Mouse (Mus musculus): ENCODE measurements at regions not wholly inside any gene's neighbourhood (a gene's known extent, or its start where the extent isn't known, plus 50 kb on each side); places are given as distances from the start of the nearest gene placed in this dataset.

DNA sequence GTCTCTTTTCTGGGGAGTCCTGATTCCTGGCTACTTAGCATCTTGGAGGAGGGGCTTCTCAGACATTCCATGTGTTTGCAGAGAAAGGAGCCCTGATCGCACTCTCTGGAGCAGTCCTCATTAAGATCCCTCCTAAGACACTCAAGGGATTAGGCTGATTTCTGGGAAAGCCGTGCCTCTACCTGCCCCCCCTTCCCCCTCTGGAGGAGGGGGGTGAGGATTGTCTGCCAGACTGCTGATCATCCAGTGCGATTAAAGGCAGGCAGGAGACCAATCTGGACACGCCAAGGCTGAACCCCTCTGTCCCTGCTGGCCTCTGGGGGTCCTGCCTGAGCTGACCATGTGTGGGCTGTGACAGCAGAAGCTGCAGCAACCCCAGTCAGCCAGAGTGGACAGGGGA, 65.4 kb downstream of the Vegfa start:
- no peak for ATAC-seq (ENCODE audit: low read depth)
- no peaks in the 10 kb centered on the region for H3K36me3 ChIP-seq (ENCODE audit: control insufficient read depth, insufficient read depth, low read length)
- WGBS, result 45% methylated on average over 4 of the region's 4 CpGs

DNA sequence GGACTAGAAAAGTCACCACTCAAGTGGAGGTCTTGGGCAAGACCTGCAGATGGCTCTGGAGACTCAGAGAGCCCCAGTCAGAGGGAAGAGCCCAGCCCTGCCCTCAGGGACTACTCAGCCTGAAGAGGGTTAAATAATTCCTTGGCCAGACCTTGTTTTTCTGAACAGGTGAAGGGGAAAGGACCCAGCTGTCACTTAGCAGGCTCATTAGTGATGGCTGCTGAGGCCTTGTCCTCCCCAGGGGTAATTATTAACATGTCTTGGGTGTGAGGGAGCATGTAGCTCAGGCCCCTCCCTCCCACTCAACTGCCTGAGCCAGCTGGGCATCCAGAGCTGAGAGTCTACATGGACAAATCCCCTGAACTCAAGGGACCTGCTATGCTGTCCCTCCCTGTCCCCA, 68.1 kb downstream of the Vegfa start:
- H3K9me3 ChIP-seq (ENCODE audit: control insufficient read depth, low read length), result no peaks in the 10 kb centered on the region
- ATAC-seq (ENCODE audit: low read depth), result no peak
- H3K36me3 ChIP-seq (ENCODE audit: control insufficient read depth, insufficient read depth, low read length), result no peaks in the 10 kb centered on the region
- no peak overlapping the region for H3K4me3 ChIP-seq (ENCODE audit: low read depth, low read length)
- no peaks in the 10 kb centered on the region for H3K4me1 ChIP-seq (ENCODE audit: control insufficient read depth, insufficient read depth, low read length)
- H3K27ac ChIP-seq (ENCODE audit: low read depth, low read length), result no peak overlapping the region
- no peak overlapping the region for H3K9ac ChIP-seq (replicated peaks; ENCODE audit: low read depth, low read length)
- H3K4me2 ChIP-seq (ENCODE audit: low read depth, low read length), result no peak overlapping the region
- no peaks in the 10 kb centered on the region for H3K27me3 ChIP-seq (ENCODE audit: control insufficient read depth, insufficient read depth, low read length)

More for the DNA sequence above, 65.4 kb downstream of the Vegfa start:
- Histone ChIP-seq H3K4me2 (ENCODE audit: low read depth, low read length) (no peak overlapping the region), H3K4me3 (ENCODE audit: low read depth, low read length) (no peak overlapping the region), H3K9me3 (ENCODE audit: control insufficient read depth, low read length) (no peaks in the 10 kb centered on the region), H3K4me1 (ENCODE audit: control insufficient read depth, insufficient read depth, low read length) (no peaks in the 10 kb centered on the region), H3K27ac (ENCODE audit: low read depth, low read length) (no peak overlapping the region), H3K9ac (replicated peaks; ENCODE audit: low read depth, low read length) (no peak overlapping the region), H3K27me3 (ENCODE audit: control insufficient read depth, insufficient read depth, low read length) (no peaks in the 10 kb centered on the region)

DNA sequence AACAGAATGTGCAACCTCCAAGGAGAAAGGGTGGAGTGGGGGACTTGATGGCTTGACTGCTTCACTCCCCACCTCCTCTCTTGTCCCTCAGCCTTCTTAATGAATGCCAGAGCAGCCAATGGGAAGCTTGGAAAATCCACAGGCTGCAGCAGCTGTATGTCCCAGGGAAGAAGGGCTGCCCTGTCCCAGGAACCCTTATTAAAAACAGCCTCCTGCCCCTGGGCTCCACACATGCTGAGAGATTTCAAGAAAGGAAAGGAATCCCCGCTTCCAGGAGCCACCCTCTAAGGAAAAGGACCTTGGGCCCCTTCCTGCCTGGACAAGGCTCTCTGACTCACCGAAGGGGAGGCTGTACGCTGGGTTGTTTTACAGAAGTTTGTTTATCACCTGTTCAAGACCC, 68.8 kb downstream of the Vegfa start:
- H3K27ac ChIP-seq (ENCODE audit: low read depth, low read length), result no peak overlapping the region
- H3K4me1 ChIP-seq (ENCODE audit: control insufficient read depth, insufficient read depth, low read length), result no peaks in the 10 kb centered on the region
- no peak overlapping the region for H3K9ac ChIP-seq (replicated peaks; ENCODE audit: low read depth, low read length)
- H3K4me3 ChIP-seq (ENCODE audit: low read depth, low read length), result no peak overlapping the region
- no peaks in the 10 kb centered on the region for H3K9me3 ChIP-seq (ENCODE audit: control insufficient read depth, low read length)
- no peaks in the 10 kb centered on the region for H3K27me3 ChIP-seq (ENCODE audit: control insufficient read depth, insufficient read depth, low read length)
- no peaks in the 10 kb centered on the region for H3K36me3 ChIP-seq (ENCODE audit: control insufficient read depth, insufficient read depth, low read length)
- no peak for ATAC-seq (ENCODE audit: low read depth)
- 69% methylated on average over 3 of the region's 3 CpGs for WGBS
- no peak overlapping the region for H3K4me2 ChIP-seq (ENCODE audit: low read depth, low read length)

DNA sequence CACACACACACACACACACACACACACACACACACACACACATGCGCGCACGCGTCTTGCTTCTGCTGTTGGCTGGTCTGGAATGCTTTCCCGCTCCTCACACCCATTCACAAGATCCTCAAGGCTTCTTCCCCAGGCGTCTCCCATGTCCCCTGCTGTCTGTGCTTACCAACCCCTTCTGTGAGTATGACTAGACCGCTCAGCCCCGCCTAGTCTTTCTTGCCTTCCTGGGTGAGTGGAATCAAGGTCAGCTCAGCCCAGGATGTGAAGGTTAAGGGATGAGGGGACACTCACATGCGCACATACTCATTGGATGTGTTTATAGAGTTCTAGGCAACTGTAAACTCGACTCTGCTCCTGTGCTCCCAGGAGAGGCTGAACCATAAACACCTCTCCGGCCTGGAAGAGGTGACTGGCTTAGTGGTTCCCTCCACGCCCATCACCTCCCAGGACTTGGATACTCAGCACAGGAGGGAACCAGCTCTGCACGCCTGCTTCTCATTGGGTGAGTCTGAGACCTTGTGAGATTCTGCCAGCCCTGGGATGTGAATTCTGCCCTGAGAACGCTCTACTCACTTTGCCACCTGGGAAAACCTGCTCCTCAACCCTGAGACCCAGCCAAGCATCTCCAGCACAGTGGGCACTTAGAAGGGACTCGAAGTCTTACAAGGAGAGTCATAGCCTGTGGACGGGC, 70.4 kb downstream of the Vegfa start:
- H3K4me2 ChIP-seq (ENCODE audit: low read depth, low read length), result no peak overlapping the region
- no peaks in the 10 kb centered on the region for H3K27me3 ChIP-seq (ENCODE audit: control insufficient read depth, insufficient read depth, low read length)
- H3K36me3 ChIP-seq (ENCODE audit: control insufficient read depth, insufficient read depth, low read length), result no peaks in the 10 kb centered on the region
- no peaks in the 10 kb centered on the region for H3K9me3 ChIP-seq (ENCODE audit: control insufficient read depth, low read length)
- ATAC-seq (ENCODE audit: low read depth), result no peak
- H3K4me1 ChIP-seq (ENCODE audit: control insufficient read depth, insufficient read depth, low read length), result no peaks in the 10 kb centered on the region
- H3K9ac ChIP-seq (replicated peaks; ENCODE audit: low read depth, low read length), result no peak overlapping the region
- no peak overlapping the region for H3K27ac ChIP-seq (ENCODE audit: low read depth, low read length)
- WGBS, result 85% methylated on average over 16 of the region's 16 CpGs
- H3K4me3 ChIP-seq (ENCODE audit: low read depth, low read length), result no peak overlapping the region

DNA sequence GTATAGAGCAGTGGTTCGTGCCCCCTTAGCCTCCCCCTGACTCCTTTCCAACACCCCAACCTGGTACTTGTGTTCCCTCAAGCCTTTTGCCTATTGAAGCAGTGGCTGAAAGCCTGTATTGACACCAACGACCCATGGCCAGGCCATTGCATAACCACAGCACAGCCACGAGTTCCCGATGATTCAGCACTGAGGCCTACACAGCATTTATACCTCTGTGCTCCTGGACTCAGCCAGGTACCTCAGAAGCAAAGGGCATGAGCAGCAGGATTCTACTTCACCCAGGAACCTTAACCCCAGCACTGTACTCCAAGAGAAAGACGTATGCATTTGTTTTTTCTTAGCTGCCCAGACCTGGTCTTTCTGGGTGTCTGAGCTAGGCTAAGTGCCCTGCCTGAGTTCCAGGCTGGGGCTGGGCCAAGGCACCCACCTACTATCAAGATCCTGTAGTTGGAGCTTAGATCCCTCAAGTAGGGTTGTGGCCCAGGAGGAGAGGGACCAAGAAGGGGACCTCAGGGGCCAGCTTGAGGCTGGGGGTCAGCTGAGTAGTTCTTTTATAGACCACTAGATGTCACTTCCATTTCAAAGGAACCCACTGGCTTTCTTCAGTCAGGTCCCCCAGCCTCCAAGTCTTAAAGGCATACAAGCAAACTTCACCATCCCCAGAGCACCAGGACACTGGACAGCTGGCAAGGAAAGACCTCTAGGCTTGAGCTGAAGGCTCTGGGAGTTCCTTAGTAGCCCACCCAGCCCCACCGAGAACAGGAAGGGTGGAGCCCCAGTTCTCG, 73.9 kb downstream of the Vegfa start:
- Histone ChIP-seq H3K9me3 (ENCODE audit: control insufficient read depth, low read length) (no peaks in the 10 kb centered on the region), H3K27ac (ENCODE audit: low read depth, low read length) (no peak overlapping the region), H3K9ac (replicated peaks; ENCODE audit: low read depth, low read length) (no peak overlapping the region), H3K36me3 (ENCODE audit: control insufficient read depth, insufficient read depth, low read length) (no peaks in the 10 kb centered on the region), H3K4me2 (ENCODE audit: low read depth, low read length) (no peak overlapping the region), H3K4me1 (ENCODE audit: control insufficient read depth, insufficient read depth, low read length) (no peaks in the 10 kb centered on the region), H3K27me3 (ENCODE audit: control insufficient read depth, insufficient read depth, low read length) (no peaks in the 10 kb centered on the region), H3K4me3 (ENCODE audit: low read depth, low read length) (no peak overlapping the region)
- no peak for ATAC-seq (ENCODE audit: low read depth)
- 89% methylated on average over 7 of the region's 7 CpGs for WGBS

DNA sequence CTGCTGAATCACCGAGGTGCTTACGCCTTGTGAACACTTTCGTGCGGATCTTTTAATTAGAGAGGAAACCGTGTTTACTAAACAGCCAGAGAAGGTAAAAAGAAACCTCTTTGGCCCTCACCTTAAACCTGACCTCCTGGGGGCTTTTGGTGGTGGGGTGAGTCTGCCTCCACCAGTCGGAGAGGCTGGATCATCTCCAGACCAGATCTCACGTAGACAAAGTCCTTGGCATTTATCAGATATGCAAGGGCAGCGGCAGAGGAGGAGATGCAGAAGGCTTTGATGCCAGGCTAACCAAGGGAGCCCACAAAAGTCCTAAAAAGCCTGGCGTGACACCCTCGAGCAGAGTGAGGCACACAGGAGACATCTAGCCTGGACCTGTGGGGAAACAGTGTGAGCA, 76.7 kb downstream of the Vegfa start:
- no peak overlapping the region for H3K4me3 ChIP-seq (ENCODE audit: low read depth, low read length)
- H3K9ac ChIP-seq (replicated peaks; ENCODE audit: low read depth, low read length), result no peak overlapping the region
- no peaks in the 10 kb centered on the region for H3K27me3 ChIP-seq (ENCODE audit: control insufficient read depth, insufficient read depth, low read length)
- no peaks in the 10 kb centered on the region for H3K9me3 ChIP-seq (ENCODE audit: control insufficient read depth, low read length)
- no peak overlapping the region for H3K4me2 ChIP-seq (ENCODE audit: low read depth, low read length)
- no peak for ATAC-seq (ENCODE audit: low read depth)
- H3K36me3 ChIP-seq (ENCODE audit: control insufficient read depth, insufficient read depth, low read length), result no peaks in the 10 kb centered on the region
- WGBS, result 74% methylated on average over 10 of the region's 10 CpGs
- no peaks in the 10 kb centered on the region for H3K4me1 ChIP-seq (ENCODE audit: control insufficient read depth, insufficient read depth, low read length)
- no peak overlapping the region for H3K27ac ChIP-seq (ENCODE audit: low read depth, low read length)

DNA sequence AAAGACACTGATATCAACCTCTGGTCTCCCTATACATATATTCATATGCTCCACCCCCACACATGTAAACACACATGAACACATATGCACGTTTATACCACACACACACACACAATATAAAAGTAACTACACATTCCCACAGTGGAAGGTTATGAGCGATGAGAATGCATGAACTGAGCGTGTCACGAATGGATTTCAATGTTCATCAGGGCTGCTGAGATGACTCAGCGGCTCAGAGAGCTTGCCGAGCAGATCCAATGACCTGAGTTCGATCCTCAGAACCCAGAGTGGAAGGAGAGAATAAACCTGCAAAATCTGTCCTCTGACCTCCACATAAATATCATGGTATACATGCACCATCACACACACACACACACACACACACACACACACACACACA, 77.3 kb downstream of the Vegfa start:
- no peaks in the 10 kb centered on the region for H3K9me3 ChIP-seq (ENCODE audit: control insufficient read depth, low read length)
- H3K27me3 ChIP-seq (ENCODE audit: control insufficient read depth, insufficient read depth, low read length), result no peaks in the 10 kb centered on the region
- H3K4me3 ChIP-seq (ENCODE audit: low read depth, low read length), result no peak overlapping the region
- H3K4me1 ChIP-seq (ENCODE audit: control insufficient read depth, insufficient read depth, low read length), result no peaks in the 10 kb centered on the region
- no peak overlapping the region for H3K27ac ChIP-seq (ENCODE audit: low read depth, low read length)
- 88% methylated on average over 7 of the region's 7 CpGs for WGBS
- H3K9ac ChIP-seq (replicated peaks; ENCODE audit: low read depth, low read length), result no peak overlapping the region
- H3K4me2 ChIP-seq (ENCODE audit: low read depth, low read length), result no peak overlapping the region
- ATAC-seq (ENCODE audit: low read depth), result no peak
- H3K36me3 ChIP-seq (ENCODE audit: control insufficient read depth, insufficient read depth, low read length), result no peaks in the 10 kb centered on the region

DNA sequence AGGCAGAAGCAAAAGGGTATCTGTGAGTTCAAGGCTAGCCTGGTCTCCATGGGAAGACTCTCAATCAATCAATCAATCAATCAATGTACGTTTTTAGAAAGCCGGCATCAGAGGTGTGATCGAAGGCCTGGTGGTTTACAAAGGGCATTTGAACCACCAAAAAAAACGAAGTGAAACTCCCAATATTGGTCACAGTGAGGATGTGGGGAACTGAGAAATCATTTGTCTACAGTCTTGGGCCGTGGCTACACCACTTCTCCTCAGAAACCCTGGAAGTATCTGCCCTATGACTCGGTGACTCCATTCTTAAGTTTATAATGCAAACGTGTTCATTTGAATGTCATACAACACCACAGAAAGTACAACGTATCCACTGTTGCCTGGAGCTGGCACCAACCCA, 78.6 kb downstream of the Vegfa start:
- H3K4me2 ChIP-seq (ENCODE audit: low read depth, low read length), result no peak overlapping the region
- ATAC-seq (ENCODE audit: low read depth), result no peak
- no peaks in the 10 kb centered on the region for H3K36me3 ChIP-seq (ENCODE audit: control insufficient read depth, insufficient read depth, low read length)
- no peaks in the 10 kb centered on the region for H3K27me3 ChIP-seq (ENCODE audit: control insufficient read depth, insufficient read depth, low read length)
- H3K4me3 ChIP-seq (ENCODE audit: low read depth, low read length), result no peak overlapping the region
- 84% methylated on average over 8 of the region's 8 CpGs for WGBS
- H3K4me1 ChIP-seq (ENCODE audit: control insufficient read depth, insufficient read depth, low read length), result no peaks in the 10 kb centered on the region
- no peak overlapping the region for H3K9ac ChIP-seq (replicated peaks; ENCODE audit: low read depth, low read length)
- no peaks in the 10 kb centered on the region for H3K9me3 ChIP-seq (ENCODE audit: control insufficient read depth, low read length)
- H3K27ac ChIP-seq (ENCODE audit: low read depth, low read length), result no peak overlapping the region

DNA sequence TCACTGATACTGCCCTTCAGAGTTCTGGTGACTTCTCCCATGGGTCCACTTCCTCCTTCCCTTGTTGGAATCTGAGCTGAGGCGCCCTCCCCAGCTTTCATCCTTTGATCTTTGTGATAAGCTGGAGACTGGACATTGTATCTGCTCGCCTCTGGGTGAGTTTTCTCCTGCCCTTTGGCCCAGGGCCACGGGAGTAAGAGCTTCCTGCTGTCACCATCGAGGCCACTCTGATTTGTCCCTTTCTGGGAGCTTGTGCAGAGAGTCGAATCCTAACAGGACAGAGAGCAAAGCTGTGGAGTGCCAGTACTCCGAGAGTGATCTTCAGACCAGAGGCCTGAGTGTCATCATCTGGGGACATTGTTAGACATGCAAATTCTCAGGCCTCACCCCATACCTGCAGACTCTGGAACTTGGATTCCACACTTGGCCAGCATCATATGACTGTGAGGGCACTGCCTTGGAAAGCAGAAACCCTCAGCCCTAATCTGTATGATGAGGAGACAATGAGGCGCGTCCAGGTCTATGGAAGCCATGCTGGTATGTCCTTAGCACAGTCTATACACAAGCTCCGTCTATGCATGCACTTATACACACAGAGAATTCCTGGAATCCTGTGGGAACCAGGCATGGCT, 81.5 kb downstream of the Vegfa start:
- H3K9ac ChIP-seq (replicated peaks; ENCODE audit: low read depth, low read length), result no peak overlapping the region
- H3K27ac ChIP-seq (ENCODE audit: low read depth, low read length), result no peak overlapping the region
- no peaks in the 10 kb centered on the region for H3K36me3 ChIP-seq (ENCODE audit: control insufficient read depth, insufficient read depth, low read length)
- H3K27me3 ChIP-seq (ENCODE audit: control insufficient read depth, insufficient read depth, low read length), result no peaks in the 10 kb centered on the region
- no peak for ATAC-seq (ENCODE audit: low read depth)
- no peaks in the 10 kb centered on the region for H3K4me1 ChIP-seq (ENCODE audit: control insufficient read depth, insufficient read depth, low read length)
- 73% methylated on average over 9 of the region's 9 CpGs for WGBS
- H3K4me3 ChIP-seq (ENCODE audit: low read depth, low read length), result no peak overlapping the region
- no peak overlapping the region for H3K4me2 ChIP-seq (ENCODE audit: low read depth, low read length)
- no peaks in the 10 kb centered on the region for H3K9me3 ChIP-seq (ENCODE audit: control insufficient read depth, low read length)
